Mouse (Mus musculus): ENCODE measurements around the gene Ubqlnl. TPM values are rescaled to one million over a fixed set of nuclear protein-coding genes. Genes with fewer than 3 reads are reported as not detected.

Ubqlnl gene
- not detected in 2 replicates for polyA plus RNA-seq (2015; fragmentation: Nextera tagmentation; extraction: Ambion mirVana)

DNA sequence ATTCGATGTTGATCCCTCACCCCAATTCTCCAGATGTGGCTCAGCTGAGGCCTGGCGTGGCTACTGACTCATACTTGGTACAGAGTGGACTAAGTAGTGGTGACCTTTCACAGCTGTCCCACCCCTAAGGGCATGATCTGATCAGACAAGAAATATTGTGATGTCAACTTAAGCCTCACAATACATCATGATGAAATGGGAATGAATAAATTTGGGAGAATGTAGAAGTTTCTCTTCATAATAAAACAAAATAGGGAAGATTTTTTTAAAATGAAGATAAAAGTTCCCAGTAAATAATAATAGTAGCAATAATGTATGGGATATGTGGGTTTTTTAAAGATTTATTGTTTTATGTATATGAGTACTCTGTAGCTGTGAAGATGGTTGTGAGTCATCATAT lies at the start of gene Ubqlnl:
Gene Ubqlnl, minus strand, starts transcription at position 101 of the 400 bp plus-strand sequence.

DNA sequence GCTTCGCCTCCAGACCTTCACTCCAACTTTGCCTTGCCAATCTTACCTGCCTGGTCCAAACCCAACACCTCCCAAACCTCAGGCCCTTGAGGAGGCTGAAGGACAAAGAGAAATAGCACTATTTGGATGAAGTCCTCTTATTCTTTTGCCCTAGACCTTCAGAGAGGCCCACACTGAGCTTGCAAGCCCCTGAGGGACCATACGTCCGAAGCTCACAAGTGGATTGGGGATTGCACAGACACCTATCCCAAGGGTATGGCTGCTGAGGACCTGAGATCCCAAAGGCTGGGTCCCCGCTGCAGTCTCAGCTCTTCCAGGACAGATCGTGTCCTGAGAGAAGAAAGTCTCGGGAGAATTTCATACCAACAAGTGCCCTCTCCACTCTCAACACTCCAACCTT lies 45.5 kb upstream of the Ubqlnl start, which contains the start of gene Olfr649:
Gene Olfr649, minus strand, starts transcription at position 101 of the 400 bp plus-strand sequence.

GRCm38 (mm10) chr7:104183292-104183691 lies 32.9 kb upstream of the Ubqlnl start, which contains the start of gene Olfr648:
Gene Olfr648 (minus strand): TSS chr7:104183392.

DNA sequence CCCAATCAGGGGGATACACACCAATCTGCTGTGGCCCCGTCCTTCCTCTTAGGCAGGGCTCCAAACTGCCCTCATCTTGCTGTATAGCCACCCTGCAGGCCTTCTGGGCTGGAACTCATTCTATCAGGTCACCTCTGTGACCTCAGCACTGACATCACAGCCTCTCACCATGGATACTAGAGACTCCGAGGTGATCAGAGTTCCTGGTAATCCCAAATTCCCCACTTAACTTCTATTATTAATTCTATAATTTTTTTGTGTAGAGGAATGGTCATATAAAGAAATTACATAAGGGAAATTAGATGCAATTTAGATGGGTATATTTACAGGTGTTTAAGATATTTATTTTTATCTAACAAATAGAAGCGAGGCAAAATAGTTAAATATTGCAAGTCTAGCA lies 7.2 kb downstream of the Ubqlnl start, which contains the start of gene Ubqln3:
Gene Ubqln3, minus strand, starts transcription at position 101 of the 400 bp plus-strand sequence.

DNA sequence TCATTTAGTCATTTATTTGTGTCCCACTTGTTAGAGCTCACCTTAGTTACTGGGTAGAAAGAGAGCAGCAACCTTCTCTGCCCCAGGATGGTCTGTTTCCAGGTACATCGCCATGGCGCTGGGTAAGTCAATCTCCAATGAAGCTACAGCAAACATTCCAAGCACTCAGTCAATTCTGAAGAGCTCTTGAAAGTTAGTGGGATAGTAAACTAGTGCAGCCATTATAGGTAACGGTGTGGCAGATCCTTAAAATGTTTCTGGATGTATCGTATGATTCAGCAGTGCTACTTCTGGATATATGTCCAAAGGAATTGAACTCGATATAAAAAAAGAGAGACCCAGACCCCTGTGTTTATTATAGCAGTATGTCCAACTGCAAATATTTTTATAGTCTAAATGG lies 13.1 kb downstream of the Ubqlnl start, which contains the start of gene Olfr643:
Gene Olfr643, minus strand, starts transcription at position 101 of the 400 bp plus-strand sequence.

GRCm38 (mm10) chr7:104129726-104130125 lies 20.6 kb downstream of the Ubqlnl start, which contains the start of gene Ubqln5:
Gene Ubqln5 (minus strand): TSS chr7:104129826.

DNA sequence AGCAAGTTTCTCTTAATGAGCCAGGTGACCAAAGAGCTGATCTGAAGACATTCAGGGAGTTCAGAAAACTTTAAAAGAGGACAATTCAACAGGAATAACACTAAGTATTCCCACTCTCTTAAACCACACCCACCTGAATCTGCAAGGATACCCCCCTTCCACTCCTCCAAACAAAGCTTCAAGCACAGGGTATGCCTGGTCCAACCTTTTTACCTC lies 45.7 kb downstream of the Ubqlnl start, which contains the start of gene Olfr646:
Gene Olfr646, plus strand, starts transcription at position 117 of the 216 bp plus-strand sequence.

Other genes starting within 250 kb of the Ubqlnl start
- gene Olfr65, start 247.1 kb downstream of the Ubqlnl start, polyA plus RNA-seq (2015; fragmentation: Nextera tagmentation; extraction: Ambion mirVana) = not detected in 2 replicates
- not detected in 2 replicates for gene Olfr631, start 221.7 kb downstream of the Ubqlnl start, polyA plus RNA-seq (2015; fragmentation: Nextera tagmentation; extraction: Ambion mirVana)
- gene Olfr632, start 216.2 kb downstream of the Ubqlnl start, polyA plus RNA-seq (2015; fragmentation: Nextera tagmentation; extraction: Ambion mirVana) = not detected in 2 replicates
- not detected in 2 replicates for gene Olfr633, start 206.1 kb downstream of the Ubqlnl start, polyA plus RNA-seq (2015; fragmentation: Nextera tagmentation; extraction: Ambion mirVana)
- not detected in 2 replicates for gene Olfr635, start 179.4 kb downstream of the Ubqlnl start, polyA plus RNA-seq (2015; fragmentation: Nextera tagmentation; extraction: Ambion mirVana)
- gene Olfr638, start 151.8 kb downstream of the Ubqlnl start, polyA plus RNA-seq (2015; fragmentation: Nextera tagmentation; extraction: Ambion mirVana) = not detected in 2 replicates
- gene Olfr639, start 133.3 kb downstream of the Ubqlnl start, polyA plus RNA-seq (2015; fragmentation: Nextera tagmentation; extraction: Ambion mirVana) = not detected in 2 replicates
- not detected in 2 replicates for gene Olfr640, start 125.0 kb downstream of the Ubqlnl start, polyA plus RNA-seq (2015; fragmentation: Nextera tagmentation; extraction: Ambion mirVana)
- gene Olfr641, start 115.1 kb downstream of the Ubqlnl start, polyA plus RNA-seq (2015; fragmentation: Nextera tagmentation; extraction: Ambion mirVana) = not detected in 2 replicates
- gene Olfr642, start 97.9 kb downstream of the Ubqlnl start, polyA plus RNA-seq (2015; fragmentation: Nextera tagmentation; extraction: Ambion mirVana) = not detected in 2 replicates
- gene 4930516K23Rik, start 89.1 kb downstream of the Ubqlnl start, polyA plus RNA-seq (2015; fragmentation: Nextera tagmentation; extraction: Ambion mirVana) = not detected in 2 replicates
- not detected in 2 replicates for gene Olfr644, start 78.7 kb downstream of the Ubqlnl start, polyA plus RNA-seq (2015; fragmentation: Nextera tagmentation; extraction: Ambion mirVana)
- not detected in 2 replicates for gene Olfr645, start 65.1 kb downstream of the Ubqlnl start, polyA plus RNA-seq (2015; fragmentation: Nextera tagmentation; extraction: Ambion mirVana)
- gene Olfr646, start 45.7 kb downstream of the Ubqlnl start, polyA plus RNA-seq (2015; fragmentation: Nextera tagmentation; extraction: Ambion mirVana) = not detected in 2 replicates
- gene Ubqln5, start 20.7 kb downstream of the Ubqlnl start, polyA plus RNA-seq (2015; fragmentation: Nextera tagmentation; extraction: Ambion mirVana) = not detected in 2 replicates
- gene Olfr643, start 13.2 kb downstream of the Ubqlnl start, polyA plus RNA-seq (2015; fragmentation: Nextera tagmentation; extraction: Ambion mirVana) = not detected in 2 replicates
- not detected in 2 replicates for gene Ubqln3, start 7.3 kb downstream of the Ubqlnl start, polyA plus RNA-seq (2015; fragmentation: Nextera tagmentation; extraction: Ambion mirVana)
- gene Olfm5, start 14.3 kb upstream of the Ubqlnl start, polyA plus RNA-seq (2015; fragmentation: Nextera tagmentation; extraction: Ambion mirVana) = not detected in 2 replicates
- gene Olfr648, start 32.8 kb upstream of the Ubqlnl start, polyA plus RNA-seq (2015; fragmentation: Nextera tagmentation; extraction: Ambion mirVana) = 0.05 TPM in 1 of 2 replicates, not detected in the other
- gene Olfr649, start 45.4 kb upstream of the Ubqlnl start, polyA plus RNA-seq (2015; fragmentation: Nextera tagmentation; extraction: Ambion mirVana) = not detected in 2 replicates
- gene Trim6, start 68.2 kb upstream of the Ubqlnl start, polyA plus RNA-seq (2015; fragmentation: Nextera tagmentation; extraction: Ambion mirVana) = 0.56 and 0.97 TPM in 2 replicates
- 1.7 and 2.2 TPM in 2 replicates for gene Trim34a, start 93.9 kb upstream of the Ubqlnl start, polyA plus RNA-seq (2015; fragmentation: Nextera tagmentation; extraction: Ambion mirVana)
- gene Trim5, start 137.5 kb upstream of the Ubqlnl start, polyA plus RNA-seq (2015; fragmentation: Nextera tagmentation; extraction: Ambion mirVana) = 0.45 and 0.63 TPM in 2 replicates
- gene Trim12a, start 164.9 kb upstream of the Ubqlnl start, polyA plus RNA-seq (2015; fragmentation: Nextera tagmentation; extraction: Ambion mirVana) = 5.1 and 5.9 TPM in 2 replicates
- gene Trim34b, start 178.9 kb upstream of the Ubqlnl start, polyA plus RNA-seq (2015; fragmentation: Nextera tagmentation; extraction: Ambion mirVana) = 0.10 TPM in 1 of 2 replicates, not detected in the other
- gene Trim12c, start 202.8 kb upstream of the Ubqlnl start, polyA plus RNA-seq (2015; fragmentation: Nextera tagmentation; extraction: Ambion mirVana) = 1.6 and 2.2 TPM in 2 replicates
- gene Trim30b, start 219.3 kb upstream of the Ubqlnl start, polyA plus RNA-seq (2015; fragmentation: Nextera tagmentation; extraction: Ambion mirVana) = 0.12 and 0.28 TPM in 2 replicates

Measured in skeletal muscle tissue, postnatal 0 days (tissue).